Mouse (Mus musculus): Measurements from ENCODE around the gene Pitx2. TPM values are rescaled to one million over a fixed set of nuclear protein-coding genes. Genes with fewer than 3 reads are reported as not detected.
A peak's percentile ranks its signal among the peaks of the same experiment; 100 is the strongest.

The Pitx2 gene
- polyA plus RNA-seq, 1 experiment from 2014 or later: 35.6 TPM

DNA sequence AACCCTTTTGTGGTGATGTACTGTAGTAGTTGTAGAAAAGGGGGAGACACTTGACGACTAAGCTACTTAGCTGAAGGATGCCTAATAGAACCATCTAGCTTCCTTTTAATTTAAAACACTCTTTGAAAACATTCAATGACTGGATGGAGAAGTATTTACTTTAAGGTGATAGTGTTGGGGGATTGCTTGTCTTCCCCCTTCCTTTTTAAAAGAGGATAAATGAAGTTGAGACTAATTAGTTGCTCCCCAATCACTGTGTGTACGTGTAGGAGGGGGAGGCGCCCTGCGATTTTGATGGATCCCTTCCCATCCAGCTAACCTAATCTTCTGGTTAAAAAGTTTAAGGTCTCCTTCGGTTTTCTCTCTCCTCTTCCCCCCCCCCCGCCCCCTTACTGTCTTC, 23.7 kb downstream of the Pitx2 start:
- WGBS: 3% methylated on average over 6 of the region's 6 CpGs
- H3K9me3 ChIP-seq (ENCODE audit: control insufficient read depth, low read length): no peaks in the 10 kb centered on the region
- DNase-seq (ENCODE audit: low spot score) (no peak), ATAC-seq (replicated peaks; ENCODE audit: low FRiP score, low TSS enrichment, low read depth) (no peak)
- peaks cover 94% of the 10 kb centered on the region for H3K27me3 ChIP-seq (replicated peaks; ENCODE audit: control insufficient read depth, insufficient read depth, low read length)
- H3K27ac ChIP-seq (ENCODE audit: low read depth): no peak overlapping the region
- H3K4me3 ChIP-seq (ENCODE audit: low read depth, low read length): peak overlapping the region; percentile 35; the same call in 1 of the 2 replicates
- peak overlapping the region; percentile 36; the same call in 1 of the 2 replicates for H3K9ac ChIP-seq (ENCODE audit: low read length)
- H3K36me3 ChIP-seq (ENCODE audit: control insufficient read depth, insufficient read depth, low read length): no peaks in the 10 kb centered on the region
- peak overlapping the region; percentile 40 for H3K4me2 ChIP-seq (ENCODE audit: low read length)
- no peaks in the 10 kb centered on the region for H3K4me1 ChIP-seq (replicated peaks; ENCODE audit: control insufficient read depth, insufficient read depth, low read length)

DNA sequence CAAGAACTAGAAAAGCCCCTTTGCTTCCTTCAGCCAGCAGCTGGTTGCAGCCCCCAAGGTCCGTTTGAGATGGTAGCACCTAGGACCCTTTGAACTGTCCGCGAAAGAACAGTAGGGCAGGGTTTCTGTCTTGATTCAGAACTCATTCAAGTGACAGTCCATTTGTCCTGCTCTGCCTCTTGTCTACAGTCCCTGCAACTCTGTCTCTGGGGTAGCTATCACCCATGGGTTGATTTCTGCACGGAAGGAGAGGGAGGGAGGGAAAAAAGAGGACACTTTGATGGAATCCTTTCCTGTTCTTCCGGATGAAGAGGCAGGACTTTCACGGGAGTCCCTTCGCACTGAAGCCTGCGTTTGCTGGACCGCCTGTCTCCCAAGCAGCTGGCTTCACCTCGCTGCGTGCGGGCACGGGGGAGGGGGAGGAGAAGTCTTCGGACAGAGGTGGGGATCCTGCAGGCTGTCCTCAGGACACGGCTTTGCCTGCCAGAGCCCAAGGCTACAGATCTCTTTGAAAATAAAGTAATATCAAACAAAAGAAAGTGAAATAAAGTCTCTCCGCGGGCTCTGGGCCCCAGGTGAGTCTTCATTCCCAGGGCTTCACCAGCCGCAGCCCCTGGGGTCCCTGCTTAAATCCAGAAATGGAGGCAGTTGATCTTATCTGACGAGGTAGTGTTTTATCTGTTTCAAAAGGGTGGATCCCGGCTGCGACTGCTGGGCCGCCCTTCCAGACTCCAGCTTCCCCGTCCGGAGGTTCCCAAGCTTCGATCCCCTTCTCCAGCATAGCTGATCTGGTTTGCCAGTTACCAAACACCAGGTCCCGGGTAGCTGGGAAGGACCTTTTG, 24.5 kb downstream of the Pitx2 start:
- ATAC-seq (replicated peaks; ENCODE audit: low FRiP score, low TSS enrichment, low read depth) (no peak), DNase-seq (ENCODE audit: low spot score) (peak; percentile 76)
- peak overlapping the region; percentile 40 for H3K4me2 ChIP-seq (ENCODE audit: low read length)
- WGBS: under 1% methylated on average over 26 of the region's 26 CpGs
- peak overlapping the region; percentile 65; the same call in 1 of the 2 replicates for H3K27ac ChIP-seq (ENCODE audit: low read depth)
- H3K4me1 ChIP-seq (replicated peaks; ENCODE audit: control insufficient read depth, insufficient read depth, low read length): no peaks in the 10 kb centered on the region
- H3K9me3 ChIP-seq (ENCODE audit: control insufficient read depth, low read length): no peaks in the 10 kb centered on the region
- no peaks in the 10 kb centered on the region for H3K36me3 ChIP-seq (ENCODE audit: control insufficient read depth, insufficient read depth, low read length)
- peaks cover 92% of the 10 kb centered on the region for H3K27me3 ChIP-seq (replicated peaks; ENCODE audit: control insufficient read depth, insufficient read depth, low read length)
- peak overlapping the region; percentile 36 for H3K9ac ChIP-seq (ENCODE audit: low read length)
- H3K4me3 ChIP-seq (ENCODE audit: low read depth, low read length): peak overlapping the region; percentile 35

DNA sequence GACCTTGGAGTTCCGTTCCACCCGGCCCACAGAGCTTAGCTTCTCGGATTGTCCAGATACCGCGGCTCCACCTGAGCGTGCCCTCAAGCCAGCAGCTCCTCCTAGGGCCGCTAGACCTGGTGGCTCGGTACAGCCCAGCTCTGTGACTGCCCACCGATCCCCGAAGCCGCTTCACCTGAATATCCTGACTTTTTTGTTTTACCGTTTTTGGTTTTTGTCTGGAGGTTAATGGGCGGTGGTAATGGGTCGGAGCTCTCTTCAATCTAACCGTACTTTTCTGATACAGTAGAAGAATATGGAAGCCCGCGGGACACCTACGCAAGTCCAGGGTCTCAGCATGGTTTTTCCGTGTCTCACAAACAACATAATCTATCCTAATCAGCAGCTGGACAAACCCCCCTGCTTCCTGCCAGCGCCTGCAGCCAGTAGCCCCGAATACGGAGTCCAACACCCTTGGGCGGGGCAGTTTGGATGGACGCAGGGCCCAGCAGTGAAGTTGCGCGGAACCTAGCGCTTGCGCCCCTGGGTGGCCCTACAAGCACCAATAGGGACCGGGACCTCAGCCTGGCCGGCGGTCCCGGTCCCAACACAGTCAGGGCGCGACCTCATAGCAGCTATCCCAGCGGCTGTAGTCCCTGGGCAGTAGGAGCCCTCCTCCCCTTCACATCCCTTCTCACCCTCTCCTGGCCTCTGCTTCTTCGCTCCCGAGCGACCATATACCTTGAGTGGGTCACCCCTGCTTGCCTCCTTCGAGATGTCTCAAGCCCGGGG, 25.3 kb downstream of the Pitx2 start:
- peak overlapping the region; percentile 35 for H3K4me3 ChIP-seq (ENCODE audit: low read depth, low read length)
- H3K27ac ChIP-seq (ENCODE audit: low read depth): peak overlapping the region; percentile 65; the same call in 1 of the 2 replicates
- DNase-seq (ENCODE audit: low spot score) (peak; percentile 79), ATAC-seq (replicated peaks; ENCODE audit: low FRiP score, low TSS enrichment, low read depth) (peak; percentile 76)
- H3K9ac ChIP-seq (ENCODE audit: low read length): peak overlapping the region; percentile 36
- H3K36me3 ChIP-seq (ENCODE audit: control insufficient read depth, insufficient read depth, low read length): no peaks in the 10 kb centered on the region
- under 1% methylated on average over 40 of the region's 40 CpGs for WGBS
- H3K9me3 ChIP-seq (ENCODE audit: control insufficient read depth, low read length): no peaks in the 10 kb centered on the region
- no peaks in the 10 kb centered on the region for H3K4me1 ChIP-seq (replicated peaks; ENCODE audit: control insufficient read depth, insufficient read depth, low read length)
- H3K27me3 ChIP-seq (replicated peaks; ENCODE audit: control insufficient read depth, insufficient read depth, low read length): peaks cover 84% of the 10 kb centered on the region
- H3K4me2 ChIP-seq (ENCODE audit: low read length): peak overlapping the region; percentile 40

DNA sequence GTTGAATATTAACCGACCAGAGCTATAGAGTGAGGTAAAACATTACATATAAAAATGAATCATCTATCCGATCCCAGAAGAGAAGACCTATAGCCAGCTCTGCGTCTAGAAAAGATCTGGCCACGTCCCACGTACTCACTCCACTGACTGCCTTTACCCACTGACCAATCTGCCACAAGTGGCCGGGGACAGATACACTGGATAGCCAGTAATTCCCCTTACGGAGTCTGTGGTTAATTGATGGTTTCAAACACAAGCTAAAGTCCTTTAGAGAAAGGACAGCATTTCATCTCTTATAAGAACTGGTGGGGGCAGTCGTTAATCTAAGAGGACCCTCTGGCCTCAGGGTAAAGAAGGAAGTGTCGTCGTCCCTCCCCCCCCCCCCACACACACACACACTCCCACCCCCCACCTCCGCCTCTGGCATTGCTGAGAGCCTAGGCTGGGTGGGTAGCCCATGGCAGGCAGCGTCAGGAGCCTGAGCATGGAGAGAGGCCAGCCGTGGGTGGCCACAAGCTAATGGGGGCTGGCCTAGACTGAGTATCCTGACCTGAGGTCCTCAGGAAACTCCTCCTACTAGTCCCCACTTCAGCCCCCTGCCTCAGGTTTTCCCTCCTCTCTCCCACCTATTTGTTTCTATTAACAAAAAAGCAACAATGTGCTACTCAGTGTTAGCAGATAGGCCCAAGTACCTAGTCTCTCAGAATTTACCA, 26.1 kb downstream of the Pitx2 start:
- H3K4me2 ChIP-seq (ENCODE audit: low read length): peak overlapping the region; percentile 40

DNA sequence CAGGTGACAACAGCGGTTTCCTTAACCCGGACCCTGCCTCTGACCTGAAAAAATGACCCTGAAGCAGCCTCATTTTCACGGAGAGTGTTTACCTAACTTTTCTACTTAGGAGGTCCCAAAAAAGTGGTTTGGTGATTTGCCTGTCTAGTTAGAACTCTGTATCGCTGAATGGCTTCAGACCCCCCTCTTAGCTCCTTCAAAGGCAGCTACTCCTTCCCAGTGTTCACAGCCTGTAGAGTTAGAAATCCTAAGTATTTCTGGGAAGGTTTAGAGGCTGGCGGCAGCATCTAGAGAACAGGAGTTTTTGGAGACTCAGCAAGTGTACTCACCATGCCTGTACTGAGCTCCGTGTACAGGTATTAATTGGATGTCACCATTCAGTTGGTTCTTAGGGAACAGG, 27.0 kb downstream of the Pitx2 start:
- H3K27ac ChIP-seq (ENCODE audit: low read depth): no peak overlapping the region
- no peak overlapping the region for H3K9ac ChIP-seq (ENCODE audit: low read length)
- DNase-seq (ENCODE audit: low spot score) (no peak), ATAC-seq (replicated peaks; ENCODE audit: low FRiP score, low TSS enrichment, low read depth) (no peak)
- WGBS: 7% methylated on average over 6 of the region's 6 CpGs
- no peaks in the 10 kb centered on the region for H3K9me3 ChIP-seq (ENCODE audit: control insufficient read depth, low read length)
- no peaks in the 10 kb centered on the region for H3K4me1 ChIP-seq (replicated peaks; ENCODE audit: control insufficient read depth, insufficient read depth, low read length)
- no peak overlapping the region for H3K4me3 ChIP-seq (ENCODE audit: low read depth, low read length)
- no peaks in the 10 kb centered on the region for H3K36me3 ChIP-seq (ENCODE audit: control insufficient read depth, insufficient read depth, low read length)
- H3K27me3 ChIP-seq (replicated peaks; ENCODE audit: control insufficient read depth, insufficient read depth, low read length): peaks cover 71% of the 10 kb centered on the region
- no peak overlapping the region for H3K4me2 ChIP-seq (ENCODE audit: low read length)

More for the DNA sequence above, 26.1 kb downstream of the Pitx2 start:
- Histone ChIP-seq H3K4me3 (ENCODE audit: low read depth, low read length) (peak overlapping the region; percentile 35; the same call in 1 of the 2 replicates), H3K9ac (ENCODE audit: low read length) (no peak overlapping the region), H3K4me1 (replicated peaks; ENCODE audit: control insufficient read depth, insufficient read depth, low read length) (no peaks in the 10 kb centered on the region), H3K27me3 (replicated peaks; ENCODE audit: control insufficient read depth, insufficient read depth, low read length) (peaks cover 81% of the 10 kb centered on the region), H3K36me3 (ENCODE audit: control insufficient read depth, insufficient read depth, low read length) (no peaks in the 10 kb centered on the region), H3K27ac (ENCODE audit: low read depth) (peak overlapping the region; percentile 40; the same call in 1 of the 2 replicates), H3K9me3 (ENCODE audit: control insufficient read depth, low read length) (no peaks in the 10 kb centered on the region)
- 2% methylated on average over 13 of the region's 13 CpGs for WGBS
- no peak for DNase-seq (ENCODE audit: low spot score)
- peak; percentile 39; the same call in 1 of the 2 replicates for ATAC-seq (replicated peaks; ENCODE audit: low FRiP score, low TSS enrichment, low read depth)

DNA sequence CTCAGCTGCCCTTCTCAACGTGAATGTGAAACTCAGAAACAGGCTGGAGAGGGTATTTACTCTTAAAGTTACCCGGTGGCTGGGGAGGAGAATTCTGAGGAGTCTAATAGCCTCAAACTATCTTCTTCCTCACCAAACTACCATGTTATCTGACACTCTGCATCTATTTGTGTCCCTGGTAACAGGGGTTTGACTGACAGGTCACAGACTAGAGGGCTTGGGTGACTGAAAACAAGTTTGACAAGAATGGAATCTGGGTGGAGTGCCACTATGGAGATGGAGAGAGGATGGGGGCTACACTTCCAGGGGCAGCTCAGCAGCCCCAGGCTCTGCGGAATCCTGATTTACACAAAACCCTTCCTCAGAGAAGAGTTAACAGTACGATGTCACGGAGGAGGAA, 27.7 kb downstream of the Pitx2 start:
- H3K9ac ChIP-seq (ENCODE audit: low read length): no peak overlapping the region
- no peaks in the 10 kb centered on the region for H3K36me3 ChIP-seq (ENCODE audit: control insufficient read depth, insufficient read depth, low read length)
- 12% methylated on average over 5 of the region's 5 CpGs for WGBS
- no peak overlapping the region for H3K4me3 ChIP-seq (ENCODE audit: low read depth, low read length)
- H3K27me3 ChIP-seq (replicated peaks; ENCODE audit: control insufficient read depth, insufficient read depth, low read length): peaks cover 65% of the 10 kb centered on the region
- DNase-seq (ENCODE audit: low spot score) (no peak), ATAC-seq (replicated peaks; ENCODE audit: low FRiP score, low TSS enrichment, low read depth) (no peak)
- H3K4me1 ChIP-seq (replicated peaks; ENCODE audit: control insufficient read depth, insufficient read depth, low read length): no peaks in the 10 kb centered on the region
- no peak overlapping the region for H3K27ac ChIP-seq (ENCODE audit: low read depth)
- H3K9me3 ChIP-seq (ENCODE audit: control insufficient read depth, low read length): no peaks in the 10 kb centered on the region
- H3K4me2 ChIP-seq (ENCODE audit: low read length): no peak overlapping the region

DNA sequence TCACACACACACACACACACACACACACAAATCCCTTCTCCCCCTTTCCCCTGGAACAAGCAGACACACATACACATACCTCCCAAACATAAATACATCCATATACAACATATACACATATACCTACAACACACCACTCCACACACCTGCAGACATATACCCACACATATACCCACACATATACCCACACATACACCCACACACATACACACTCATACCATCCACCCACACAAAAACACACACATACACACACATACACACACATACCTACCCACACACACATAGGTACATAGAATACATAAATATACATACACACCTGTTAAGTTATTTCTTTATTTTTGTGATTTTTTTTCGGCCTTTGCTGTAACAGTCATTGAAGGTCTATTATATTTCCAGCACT, 38.3 kb downstream of the Pitx2 start:
- no peak overlapping the region for H3K4me2 ChIP-seq (ENCODE audit: low read length)
- WGBS: 89% methylated on average over 1 of the region's 1 CpGs
- ATAC-seq (replicated peaks; ENCODE audit: low FRiP score, low TSS enrichment, low read depth): no peak

DNA sequence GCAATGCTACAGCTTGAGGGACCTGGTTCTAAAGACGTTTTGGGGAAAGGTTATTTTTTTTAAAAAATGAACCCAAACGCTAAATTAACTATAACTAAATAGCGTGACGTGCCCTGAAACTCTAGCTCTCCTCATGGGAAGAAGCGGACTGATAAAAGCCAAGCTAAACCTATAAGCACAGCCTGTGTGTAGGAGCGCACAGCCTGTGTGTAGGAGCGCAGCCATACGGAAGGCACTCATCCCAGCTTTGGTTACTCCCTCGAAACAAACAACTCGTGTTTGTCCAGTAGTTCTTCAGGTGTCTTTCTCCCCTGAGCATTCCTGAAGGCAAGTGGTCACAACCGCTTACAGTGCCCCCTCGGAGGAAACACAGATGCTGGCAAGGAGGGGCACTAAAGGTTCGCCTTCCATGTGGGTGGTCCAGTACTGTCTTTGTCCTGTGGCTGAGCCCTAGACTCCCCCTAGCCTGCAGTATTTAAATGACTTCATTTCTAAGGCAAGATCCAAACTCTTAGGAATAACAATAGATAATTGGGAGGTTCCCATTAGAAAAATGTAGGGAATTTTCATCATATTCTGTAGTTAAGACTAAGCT, 39.1 kb downstream of the Pitx2 start:
- H3K27me3 ChIP-seq (replicated peaks; ENCODE audit: control insufficient read depth, insufficient read depth, low read length): no peaks in the 10 kb centered on the region
- H3K27ac ChIP-seq (ENCODE audit: low read depth): no peak overlapping the region
- no peaks in the 10 kb centered on the region for H3K9me3 ChIP-seq (ENCODE audit: control insufficient read depth, low read length)
- 27% methylated on average over 13 of the region's 13 CpGs for WGBS
- no peak overlapping the region for H3K9ac ChIP-seq (ENCODE audit: low read length)
- H3K36me3 ChIP-seq (ENCODE audit: control insufficient read depth, insufficient read depth, low read length): no peaks in the 10 kb centered on the region
- DNase-seq (ENCODE audit: low spot score) (no peak), ATAC-seq (replicated peaks; ENCODE audit: low FRiP score, low TSS enrichment, low read depth) (no peak)
- 0 out of 2 replicates have a peak overlapping the region, but pooled peaks have one; percentile 5 for H3K4me2 ChIP-seq (ENCODE audit: low read length)
- no peak overlapping the region for H3K4me3 ChIP-seq (ENCODE audit: low read depth, low read length)
- no peaks in the 10 kb centered on the region for H3K4me1 ChIP-seq (replicated peaks; ENCODE audit: control insufficient read depth, insufficient read depth, low read length)

More for the DNA sequence above, 38.3 kb downstream of the Pitx2 start:
- Histone ChIP-seq H3K4me1 (replicated peaks; ENCODE audit: control insufficient read depth, insufficient read depth, low read length) (no peaks in the 10 kb centered on the region), H3K9me3 (ENCODE audit: control insufficient read depth, low read length) (no peaks in the 10 kb centered on the region), H3K9ac (ENCODE audit: low read length) (no peak overlapping the region), H3K4me3 (ENCODE audit: low read depth, low read length) (no peak overlapping the region), H3K36me3 (ENCODE audit: control insufficient read depth, insufficient read depth, low read length) (no peaks in the 10 kb centered on the region), H3K27ac (ENCODE audit: low read depth) (no peak overlapping the region), H3K27me3 (replicated peaks; ENCODE audit: control insufficient read depth, insufficient read depth, low read length) (no peaks in the 10 kb centered on the region)
- no peak for DNase-seq (ENCODE audit: low spot score)
